Mouse (Mus musculus) bone marrow, adult 2 months (tissue): ENCODE results near the gene Cyb5d2. TPM values are rescaled to one million over a fixed set of nuclear protein-coding genes. Genes with fewer than 3 reads are reported as not detected.

Experiments used
- H3K27ac ChIP-seq: fragments of 200-500 bp; 2 replicates; pipeline ENCODE4 v1.5.1; 2012; ENCODE audit warnings: low read depth, mild to moderate bottlenecking, control low read depth, inconsistent platforms, low read length; ENCODE audit not compliant: control insufficient read depth, poor library complexity, insufficient read depth
- H3K4me1 ChIP-seq: fragments of 200-500 bp; 2 replicates; pipeline ENCODE4 v1.6.1; 2011; ENCODE audit warnings: low read length; ENCODE audit not compliant: control insufficient read depth, insufficient read depth
- H3K4me3 ChIP-seq: fragments of 200-500 bp; replicated peaks from 2 replicates; pipeline ENCODE3; 2011; ENCODE audit warnings: mild to moderate bottlenecking, low read depth, low read length, control low read depth; ENCODE audit not compliant: control insufficient read depth
- CTCF ChIP-seq: fragments of 200-500 bp; IDR thresholded peaks from 2 replicates; pipeline ENCODE4 v1.5.1; 2011; ENCODE audit warnings: low read length, control low read depth; ENCODE audit not compliant: control insufficient read depth, insufficient read depth
- POLR2A ChIP-seq: fragments of 200-500 bp; IDR thresholded peaks from 2 replicates; pipeline ENCODE4 v1.6.1; 2011; ENCODE audit warnings: low read depth, mild to moderate bottlenecking, control low read depth, low read length, borderline replicate concordance; ENCODE audit not compliant: control insufficient read depth
- WGBS: fragments of 180-500 bp; shearing (Covaris S2); methylation state at CpG from one replicate; pipeline ENCODE4 v1.1.7; 2018; 5-methylcytosine and 5-hydroxymethylcytosine counted together
- polyA plus RNA-seq: library from polyadenylated mRNA; stranded (reverse); fragments of >200 nt; gene quantifications from 2 replicates; pipeline ENCODE4 v1.2.4, GENCODE M21; 2011; ENCODE audit warnings: low replicate concordance; ENCODE audit not compliant: missing spikeins, insufficient read depth, insufficient read length

Gene Cyb5d2
- polyA plus RNA-seq, 1 experiment = 1.8 TPM

DNA sequence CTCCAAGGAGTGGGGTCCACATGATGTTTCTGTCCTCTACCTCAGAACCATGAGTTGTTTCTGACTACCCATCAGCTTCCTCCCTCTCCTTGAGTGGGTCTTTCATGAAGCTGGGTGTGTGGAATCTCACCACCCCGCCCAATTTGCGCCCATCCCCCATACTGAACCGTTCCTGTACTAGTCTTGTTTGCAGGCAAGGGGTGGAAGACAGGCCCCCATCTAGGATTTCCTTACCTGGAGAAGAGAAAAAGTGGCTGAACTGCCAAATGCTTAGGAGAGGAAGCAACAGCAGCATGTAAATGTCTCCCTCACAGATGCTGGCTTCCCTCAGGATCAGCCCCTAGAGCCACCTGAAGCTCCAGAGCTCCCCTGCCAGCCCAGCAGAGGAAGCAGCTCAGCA, 25.6 kb downstream of the Cyb5d2 start:
- Histone ChIP-seq H3K4me1 (no peaks in the 10 kb centered on the region), H3K27ac (no peak overlapping the region), H3K4me3 (no peak overlapping the region)
- 90% methylated on average over 3 of the region's 3 CpGs for WGBS
- TF ChIP-seq CTCF = no peak
- TF ChIP-seq POLR2A = no peak

DNA sequence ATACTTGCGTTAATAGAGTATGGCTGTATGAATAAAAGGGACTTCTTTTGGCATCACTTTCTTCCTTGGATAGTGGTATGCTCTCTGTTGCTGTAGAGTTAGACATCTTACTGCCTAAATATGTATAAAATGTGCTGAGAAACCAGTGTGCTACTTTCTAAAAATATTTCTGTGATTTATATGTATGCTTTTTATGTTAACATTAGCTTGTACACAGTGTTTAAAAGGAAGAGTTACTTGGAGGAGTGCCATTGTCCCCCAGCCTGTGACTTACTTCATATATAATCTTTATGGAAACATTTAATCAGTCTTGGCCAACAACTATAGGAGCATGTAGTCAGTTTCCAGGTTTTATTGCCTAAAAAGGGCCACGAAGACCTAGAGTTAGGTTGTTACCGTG, 26.9 kb downstream of the Cyb5d2 start:
- no peak overlapping the region for H3K4me3 ChIP-seq
- TF ChIP-seq POLR2A (no peak), CTCF (no peak)
- H3K4me1 ChIP-seq = no peaks in the 10 kb centered on the region
- H3K27ac ChIP-seq = no peak overlapping the region
- 89% methylated on average over 3 of the region's 3 CpGs for whole genome bisulfite sequencing

DNA sequence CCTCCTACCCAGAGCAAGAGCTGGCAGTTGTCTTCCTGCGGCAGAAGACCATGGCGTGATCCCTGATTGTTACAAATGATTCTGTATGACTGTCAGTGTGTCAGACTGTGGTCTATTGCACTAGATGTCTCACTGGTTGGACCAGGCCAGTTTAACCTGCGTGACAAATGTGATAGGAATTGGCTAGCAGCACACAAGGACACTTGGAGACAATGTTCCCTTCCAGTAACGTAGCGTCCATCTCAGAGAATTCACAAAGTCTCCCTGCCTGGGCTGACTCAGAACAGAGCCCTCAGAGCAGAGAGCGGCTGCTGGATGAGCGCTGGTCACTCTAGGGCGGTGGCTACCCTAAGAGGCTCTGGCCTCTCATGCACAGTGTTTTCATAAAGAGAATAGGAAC, 28.2 kb downstream of the Cyb5d2 start:
- H3K4me1 ChIP-seq = no peaks in the 10 kb centered on the region
- WGBS = 93% methylated on average over 8 of the region's 8 CpGs
- no peak overlapping the region for H3K4me3 ChIP-seq
- no peak overlapping the region for H3K27ac ChIP-seq
- TF ChIP-seq POLR2A (no peak), CTCF (no peak)

DNA sequence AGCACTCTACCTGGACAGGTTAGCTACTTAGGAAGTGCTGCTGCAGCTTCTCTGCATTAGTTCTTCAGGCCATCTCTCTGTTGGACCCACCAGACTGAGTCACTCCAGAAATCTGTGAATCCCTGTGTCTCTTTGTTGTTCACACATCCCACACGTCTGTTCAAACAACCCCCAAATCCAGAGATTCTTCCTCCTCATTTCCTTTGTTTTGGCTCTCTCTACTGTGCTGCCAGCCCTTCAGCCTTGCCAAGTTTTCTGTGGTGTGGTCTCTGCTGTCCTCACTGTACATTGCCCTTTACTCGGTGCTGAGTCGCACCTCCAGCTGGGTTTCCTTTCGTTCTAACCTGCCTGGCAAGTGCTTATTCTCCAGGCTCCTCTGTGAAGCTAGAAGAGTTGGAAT, 31.7 kb downstream of the Cyb5d2 start:
- WGBS = 90% methylated on average over 4 of the region's 4 CpGs
- no peak for TF ChIP-seq POLR2A
- TF ChIP-seq CTCF = no peak
- H3K27ac ChIP-seq = no peak overlapping the region
- no peaks in the 10 kb centered on the region for H3K4me1 ChIP-seq
- no peak overlapping the region for H3K4me3 ChIP-seq

DNA sequence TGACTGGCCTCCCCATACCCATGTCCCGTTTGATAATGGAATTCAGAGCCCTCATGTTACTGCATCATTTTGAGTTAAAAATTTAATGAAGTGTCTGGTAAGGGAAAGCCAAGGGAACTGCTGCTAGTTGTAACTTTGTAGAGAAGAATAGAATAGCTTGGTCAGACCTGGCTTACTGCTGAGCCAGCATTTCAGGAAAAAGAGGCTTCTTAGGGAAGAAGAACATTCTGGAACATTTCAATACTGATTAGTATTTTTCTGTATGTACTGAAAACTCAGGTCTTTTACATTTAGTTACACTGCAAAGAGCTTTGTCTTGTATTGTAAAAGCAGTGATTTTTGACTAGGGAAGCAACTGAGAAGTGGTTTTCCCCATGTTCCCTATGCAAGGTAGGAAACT, 35.2 kb downstream of the Cyb5d2 start:
- 76% methylated on average over 1 of the region's 1 CpGs for WGBS
- H3K4me1 ChIP-seq = no peaks in the 10 kb centered on the region
- H3K27ac ChIP-seq = no peak overlapping the region
- TF ChIP-seq CTCF (no peak), POLR2A (no peak)
- no peak overlapping the region for H3K4me3 ChIP-seq

DNA sequence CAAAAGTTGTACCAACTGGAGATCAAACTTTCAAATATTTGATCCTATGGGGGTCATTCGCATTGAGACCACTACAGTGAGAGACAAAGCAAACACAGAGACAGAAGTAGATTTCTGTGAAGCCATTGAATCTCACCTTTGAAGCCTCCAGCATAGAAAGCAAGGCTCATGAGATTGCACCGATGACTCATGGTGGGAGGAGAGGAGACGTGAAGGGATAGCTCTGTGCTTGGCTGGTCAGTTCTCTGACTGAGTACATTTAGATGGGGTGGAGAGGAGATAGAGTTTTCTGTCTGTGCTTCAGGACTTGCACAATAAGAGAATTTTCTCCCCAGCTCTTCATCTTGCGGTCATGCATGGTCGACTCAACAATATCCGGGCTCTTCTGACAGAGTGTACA, 36.4 kb downstream of the Cyb5d2 start:
- no peaks in the 10 kb centered on the region for H3K4me1 ChIP-seq
- TF ChIP-seq POLR2A = no peak
- TF ChIP-seq CTCF = no peak
- H3K27ac ChIP-seq = no peak overlapping the region
- WGBS = 96% methylated on average over 6 of the region's 6 CpGs
- no peak overlapping the region for H3K4me3 ChIP-seq

DNA sequence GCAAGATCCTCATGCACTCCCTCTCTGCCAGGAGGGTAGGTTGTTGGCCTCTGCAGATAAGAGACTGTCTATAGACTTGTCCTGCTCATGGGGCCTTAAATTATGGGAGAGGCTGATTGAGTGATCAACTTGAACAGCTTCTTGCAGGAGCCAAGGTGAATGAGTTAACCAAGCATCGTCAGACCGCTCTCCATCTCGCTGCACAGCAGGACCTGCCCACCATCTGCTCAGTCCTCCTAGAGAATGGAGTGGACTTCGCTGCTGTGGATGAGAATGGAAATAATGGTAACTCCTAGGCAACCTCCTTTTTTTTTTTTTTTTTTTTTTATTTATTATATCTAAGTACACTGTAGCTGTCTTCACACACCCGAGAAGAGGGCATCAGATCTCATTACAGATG, 37.6 kb downstream of the Cyb5d2 start:
- Histone ChIP-seq H3K27ac (no peak overlapping the region), H3K4me3 (no peak overlapping the region), H3K4me1 (no peaks in the 10 kb centered on the region)
- TF ChIP-seq CTCF (no peak), POLR2A (no peak)
- WGBS = 93% methylated on average over 5 of the region's 5 CpGs

DNA sequence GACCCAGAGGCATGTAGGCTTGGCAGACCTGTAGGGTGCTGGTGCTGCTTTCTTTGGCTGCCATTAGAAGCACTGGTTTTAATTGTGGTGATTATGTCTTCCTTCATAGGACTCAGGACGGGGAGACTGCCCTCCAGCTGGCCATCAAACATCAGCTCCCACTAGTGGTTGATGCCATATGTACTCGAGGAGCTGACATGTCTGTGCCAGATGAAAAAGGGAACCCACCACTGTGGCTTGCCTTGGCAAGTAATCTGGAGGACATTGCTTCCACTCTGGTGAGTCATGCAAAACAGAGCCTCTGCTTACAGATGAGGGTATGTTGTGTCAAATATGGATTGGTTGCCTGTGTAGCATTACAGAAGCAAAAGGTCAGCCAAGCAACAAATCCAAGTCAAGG, 44.0 kb downstream of the Cyb5d2 start:
- 13% methylated on average over 2 of the region's 2 CpGs for WGBS
- H3K27ac ChIP-seq = no peak overlapping the region
- no peaks in the 10 kb centered on the region for H3K4me1 ChIP-seq
- no peak for TF ChIP-seq CTCF
- no peak for TF ChIP-seq POLR2A
- H3K4me3 ChIP-seq = no peak overlapping the region

DNA sequence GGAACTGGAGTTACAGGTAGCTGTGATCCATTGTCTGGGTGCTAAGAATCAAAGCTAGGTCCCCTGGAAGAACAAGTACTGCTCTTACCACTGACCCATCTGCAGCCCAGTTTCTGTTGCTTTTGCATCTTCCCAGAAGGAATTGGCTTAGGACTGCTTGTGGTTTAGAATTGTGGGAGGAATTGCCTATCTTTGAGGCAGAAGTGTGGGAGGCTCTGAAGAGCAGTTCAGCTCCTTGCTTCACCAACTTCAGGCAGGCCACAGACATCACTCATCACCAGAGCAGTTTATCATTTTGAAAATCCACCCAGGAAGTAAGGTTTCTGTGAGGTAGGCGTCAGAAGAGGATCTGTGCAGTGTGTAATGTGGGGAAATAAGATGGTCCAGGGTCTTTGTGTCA, 56.9 kb downstream of the Cyb5d2 start:
- Histone ChIP-seq H3K4me1 (no peaks in the 10 kb centered on the region), H3K27ac (no peak overlapping the region), H3K4me3 (no peak overlapping the region)
- 48% methylated on average over 1 of the region's 1 CpGs for WGBS
- no peak for TF ChIP-seq CTCF
- TF ChIP-seq POLR2A = no peak
